Mouse (Mus musculus) erythroblast, embryonic 14.5 days (primary cell): Measurements from ENCODE around the gene Elk4.

Experiments
- GATA1 ChIP-seq: IDR thresholded peaks from 2 replicates; pipeline ENCODE4 v1.6.1; 2012; ENCODE audit warnings: low read length, inconsistent platforms, mixed read lengths
- TAL1 ChIP-seq: IDR thresholded peaks from 3 replicates; pipeline ENCODE4 v1.6.1; 2012; ENCODE audit warnings: low read length, inconsistent platforms, mixed read lengths

DNA sequence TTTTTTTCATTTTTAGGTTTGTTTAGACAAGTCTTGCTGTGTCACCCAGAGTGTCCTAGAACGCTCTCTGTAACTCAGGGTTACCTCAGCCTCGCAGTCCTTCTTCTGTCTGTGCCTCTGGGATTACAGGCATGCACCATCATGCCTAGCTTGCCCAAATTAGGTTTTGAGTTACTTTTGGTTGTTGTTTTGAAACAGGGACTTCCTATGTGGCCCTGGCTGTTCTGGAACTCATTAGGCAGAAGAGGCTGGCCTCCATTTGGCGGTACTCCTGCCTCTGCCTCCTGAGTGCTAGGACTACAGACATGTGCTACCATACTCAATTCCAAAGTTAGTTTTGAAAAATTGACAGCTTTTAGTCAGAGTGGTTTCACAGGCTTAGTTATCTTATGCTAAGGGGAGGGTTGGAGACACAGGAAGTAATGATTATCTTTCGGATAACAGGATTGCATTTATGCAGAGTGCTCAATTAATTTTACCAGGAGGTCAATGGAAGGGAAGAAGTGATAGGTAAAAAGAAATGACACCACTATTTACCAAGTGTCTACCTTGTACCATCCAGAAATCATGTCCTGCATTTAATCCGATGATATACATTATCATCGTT, 2.7 kb upstream of the Elk4 start:
- TF ChIP-seq GATA1 (no peak), TAL1 (no peak)
